Mouse (Mus musculus) ES-E14 (cell line): ENCODE measurements around the gene Oxsr1. TPM values are rescaled to one million over a fixed set of nuclear protein-coding genes. Genes with fewer than 3 reads are reported as not detected.

ENCODE experiments used
- DNase-seq: peaks from one replicate; pipeline ENCODE4 v3.0.0-alpha.2; 2013; ENCODE audit warnings: low read depth, low spot score
- H3K27ac ChIP-seq: 2 replicates; pipeline ENCODE4 v1.5.1; 2012; ENCODE audit warnings: low read depth, mild to moderate bottlenecking, low read length, moderate library complexity, mixed read lengths; ENCODE audit not compliant: poor library complexity, insufficient read depth, severe bottlenecking
- H3K36me3 ChIP-seq: 2 replicates; pipeline ENCODE4 v1.6.1; 2012; ENCODE audit warnings: mild to moderate bottlenecking, low read length, moderate library complexity, mixed read lengths; ENCODE audit not compliant: control insufficient read depth, poor library complexity, insufficient read depth, severe bottlenecking
- H3K4me1 ChIP-seq, 2 experiments: fragments of 150-350 bp in 1 of 2; sonication (generic) in 1 of 2; 2 replicates each; pipeline ENCODE4 v1.6.1; 2012; ENCODE audit warnings: low read length in 2 of 2, mild to moderate bottlenecking in 1 of 2, mixed read lengths in 1 of 2; ENCODE audit not compliant: control insufficient read depth in 2 of 2, insufficient read depth in 2 of 2, poor library complexity in 1 of 2
- H3K4me3 ChIP-seq, 2 experiments: fragments of 150-350 bp in 1 of 2; sonication (generic) in 1 of 2; 2 replicates each; pipeline ENCODE4 v1.5.1; 2012; ENCODE audit warnings: low read length in 2 of 2, low read depth in 1 of 2, mild to moderate bottlenecking in 1 of 2, mixed read lengths in 1 of 2; ENCODE audit not compliant: insufficient read depth in 1 of 2, poor library complexity in 1 of 2, severe bottlenecking in 1 of 2
- H3K9ac ChIP-seq: 2 replicates; pipeline ENCODE4 v1.6.1; 2012; ENCODE audit warnings: low read depth, mild to moderate bottlenecking, low read length, mixed read lengths; ENCODE audit not compliant: poor library complexity, insufficient read depth, severe bottlenecking
- H3K9me3 ChIP-seq: fragments of 150-350 bp; sonication (generic); 2 replicates; pipeline ENCODE4 v1.6.1; 2012; ENCODE audit warnings: low read depth, mild to moderate bottlenecking, low read length; ENCODE audit not compliant: control insufficient read depth, insufficient read depth
- CHD2 ChIP-seq: IDR thresholded peaks from 2 replicates; pipeline ENCODE4 v1.6.1; 2014; ENCODE audit warnings: mild to moderate bottlenecking, low read depth, low read length, inconsistent platforms
- HCFC1 ChIP-seq: IDR thresholded peaks from 2 replicates; pipeline ENCODE4 v1.6.1; 2012; ENCODE audit warnings: low read length, inconsistent platforms, borderline replicate concordance; ENCODE audit not compliant: insufficient read depth
- MAFK ChIP-seq: IDR thresholded peaks from 2 replicates; pipeline ENCODE4 v1.6.1; 2014; ENCODE audit warnings: mild to moderate bottlenecking, low read depth, low read length, inconsistent platforms; ENCODE audit not compliant: insufficient read depth
- ZC3H11A ChIP-seq: IDR thresholded peaks from 2 replicates; pipeline ENCODE4 v1.6.1; 2012; ENCODE audit warnings: low read depth, mild to moderate bottlenecking, inconsistent platforms, low read length, borderline replicate concordance
- ZNF384 ChIP-seq: IDR thresholded peaks from 2 replicates; pipeline ENCODE4 v1.6.1; 2012; ENCODE audit warnings: low read depth, low read length, inconsistent platforms
- in situ Hi-C, 2 experiments: fragments of 600-800 bp; cut with MboI; formaldehyde crosslinking; loops; one replicate each; pipeline ENCODE4 v1.15.1; 2025; ENCODE audit warnings: low sequenced_read_pairs in 2 of 2, inconsistent platforms in 1 of 2; ENCODE audit not compliant: unreplicated experiment in 2 of 2
- total RNA-seq: library from RNA; depleted of rRNA; stranded (reverse); fragments of 300-350 nt; gene quantifications from 2 replicates; pipeline ENCODE4 v1.2.3, GENCODE M21; 2012

Gene Oxsr1
- total RNA-seq, 1 experiment: 52.1 TPM

- in situ Hi-C loops: no loop called here
- Histone ChIP-seq H3K4me3 (no peak overlapping the region), H3K36me3 (no peaks in the 10 kb centered on the region; the same call in 1 of the 2 replicates), H3K9me3 (peaks cover 2% of the 10 kb centered on the region; the same call in 1 of the 2 replicates), H3K4me1 (no peaks in the 10 kb centered on the region), H3K9ac (no peak overlapping the region), H3K27ac (no peak overlapping the region)
- TF ChIP-seq MAFK (no peak), CHD2 (no peak), ZC3H11A (no peak), HCFC1 (no peak), ZNF384 (no peak)
- DNase-seq: no peak
These were observed 107.6 kb downstream of the Oxsr1 start for GRCm38 (mm10) chr9:119214601-119215000.

GRCm38 (mm10) chr9:119212996-119213395, 109.2 kb downstream of the Oxsr1 start:
- Histone ChIP-seq H3K4me3 (no peak overlapping the region), H3K4me1 (no peaks in the 10 kb centered on the region), H3K27ac (no peak overlapping the region), H3K9ac (no peak overlapping the region), H3K9me3 (peaks cover 2% of the 10 kb centered on the region; the same call in 1 of the 2 replicates), H3K36me3 (no peaks in the 10 kb centered on the region)
- DNase-seq: no peak
- no peak for TF ChIP-seq CHD2
- TF ChIP-seq ZNF384: no peak
- TF ChIP-seq MAFK: no peak
- no peak for TF ChIP-seq ZC3H11A
- no peak for TF ChIP-seq HCFC1
- in situ Hi-C loops: no loop called here

GRCm38 (mm10) chr9:119208998-119209397, 113.2 kb downstream of the Oxsr1 start, which contains the start of gene Slc22a13:
Gene Slc22a13 (minus strand): TSS chr9:119209098.
- no peak within 1 kb of the TSS for H3K9ac ChIP-seq
- no peaks in the 10 kb centered on the region for H3K4me1 ChIP-seq
- no peak for TF ChIP-seq HCFC1
- TF ChIP-seq ZC3H11A: no peak
- TF ChIP-seq CHD2: no peak
- no peak for TF ChIP-seq ZNF384
- TF ChIP-seq MAFK: no peak
- no peak within 1 kb of the TSS for H3K4me3 ChIP-seq
- no peaks in the 10 kb centered on the region for H3K36me3 ChIP-seq
- no peak within 1 kb of the TSS for H3K27ac ChIP-seq
- in situ Hi-C loops: no loop called here
- DNase-seq: no peak
- no peaks in the 10 kb centered on the region for H3K9me3 ChIP-seq

- Histone ChIP-seq H3K4me3 (no peak overlapping the region), H3K9ac (no peak overlapping the region), H3K36me3 (no peaks in the 10 kb centered on the region), H3K4me1 (no peaks in the 10 kb centered on the region), H3K27ac (no peak overlapping the region), H3K9me3 (no peaks in the 10 kb centered on the region)
- TF ChIP-seq MAFK: no peak
- no peak for TF ChIP-seq ZNF384
- TF ChIP-seq ZC3H11A: no peak
- no peak for TF ChIP-seq CHD2
- TF ChIP-seq HCFC1: no peak
- no peak for DNase-seq
- in situ Hi-C loops: no loop called here
These were observed 115.1 kb downstream of the Oxsr1 start for GRCm38 (mm10) chr9:119207113-119207512.

GRCm38 (mm10) chr9:119206666-119207065, 115.6 kb downstream of the Oxsr1 start:
- in situ Hi-C loops: no loop called here
- no peak for DNase-seq
- Histone ChIP-seq H3K4me1 (no peaks in the 10 kb centered on the region), H3K9me3 (no peaks in the 10 kb centered on the region), H3K27ac (no peak overlapping the region), H3K9ac (no peak overlapping the region), H3K36me3 (no peaks in the 10 kb centered on the region), H3K4me3 (no peak overlapping the region)
- TF ChIP-seq CHD2: no peak
- TF ChIP-seq HCFC1: no peak
